9 mouse cellular contexts compared by ENCODE assay signal in genomic region chr8:128024774-128025222, GRCm38 (mm10).
DNase-seq lines count a peak whose midpoint lies in the region; ATAC-seq lines count a peak whose summit lies in the region.
"Had no signal": no experiment of that assay in that cellular context is flagged by ENCODE, and none has a peak within 500 bp of the region (broad histone marks: within the 10 kb centered on the region; RNA-seq: fewer than 3 reads in every experiment).

No protein-coding gene starts in this region.

- DNase-seq in adipocyte (ENCODE audit: low spot score) = peak; percentile 84
- peak; percentile 24 for DNase-seq in embryo, embryonic 10 days (ENCODE audit: low spot score)
- peak; percentile 57 for DNase-seq in hindbrain, embryonic 10.5 days (ENCODE audit: low spot score)
- peak; percentile 10 for DNase-seq in skeletal muscle tissue, adult 2 months (ENCODE audit: low read depth, low spot score)
- no peak for DNase-seq in layer of hippocampus, adult 8-10 months (ENCODE audit: low spot score in 2 of 2)
- no peak for DNase-seq in urinary bladder, postnatal 14 days (ENCODE audit: low spot score)
- no peak for DNase-seq in cerebellum, adult 11-12 months

- WGBS in hindbrain, embryonic 10.5 days = 13% methylated on average over 2 of the region's 2 CpGs
- 0% methylated on average over 2 of the region's 2 CpGs for WGBS in limb, embryonic 13.5 days

- H3K27me3 ChIP-seq in hindbrain, embryonic 10.5 days (ENCODE audit: insufficient read depth, poor library complexity, severe bottlenecking) = peaks cover 4% of the 10 kb centered on the region; the same call in 1 of the 2 replicates
- no peaks in the 10 kb centered on the region for H3K27me3 ChIP-seq in limb, embryonic 13.5 days

- H3K9me3 ChIP-seq in hindbrain, embryonic 10.5 days = no peaks in the 10 kb centered on the region
- H3K9me3 ChIP-seq in limb, embryonic 13.5 days = no peaks in the 10 kb centered on the region

- no peaks in the 10 kb centered on the region for H3K36me3 ChIP-seq in hindbrain, embryonic 10.5 days
- no peaks in the 10 kb centered on the region for H3K36me3 ChIP-seq in limb, embryonic 13.5 days

- ATAC-seq in limb, embryonic 13.5 days (ENCODE audit: low FRiP score, low read depth) = peak; percentile 68

- no peak overlapping the region for H3K9ac ChIP-seq in limb, embryonic 13.5 days
- H3K9ac ChIP-seq: liver, embryonic 14.5 days had no signal

- no peak overlapping the region for H3K4me2 ChIP-seq in limb, embryonic 13.5 days (replicated peaks)

- no peak overlapping the region for H3K4me3 ChIP-seq in hindbrain, embryonic 10.5 days
- no peak overlapping the region for H3K4me3 ChIP-seq in limb, embryonic 13.5 days

- H3K27ac ChIP-seq in hindbrain, embryonic 10.5 days = peak overlapping the region; percentile 88
- peak overlapping the region; percentile 28; the same call in 1 of the 2 replicates for H3K27ac ChIP-seq in limb, embryonic 13.5 days
- H3K27ac ChIP-seq: liver, embryonic 14.5 days had no signal

- peaks cover 24% of the 10 kb centered on the region for H3K4me1 ChIP-seq in hindbrain, embryonic 10.5 days (replicated peaks)
- peaks cover 17% of the 10 kb centered on the region for H3K4me1 ChIP-seq in limb, embryonic 13.5 days

Comparison
In these comparisons a context has a peak if more than half of its experiments do, and no peak if none do; other contexts are left out.
1. DNase-seq: peak in adipocyte (single experiment), embryo, embryonic 10 days (single experiment), hindbrain, embryonic 10.5 days (single experiment) and skeletal muscle tissue, adult 2 months (single experiment); none in layer of hippocampus, adult 8-10 months (0 of 2), urinary bladder, postnatal 14 days (single experiment) and cerebellum, adult 11-12 months (single experiment).